Mouse (Mus musculus) kidney, postnatal 4 days (tissue): ENCODE results near the gene Uxs1.

ENCODE experiments used
- DNase-seq, 2 experiments: peaks; one replicate each; pipeline ENCODE4 v3.0.0; 2021; ENCODE audit warnings: mixed read lengths in 2 of 2

Gene Uxs1

DNA sequence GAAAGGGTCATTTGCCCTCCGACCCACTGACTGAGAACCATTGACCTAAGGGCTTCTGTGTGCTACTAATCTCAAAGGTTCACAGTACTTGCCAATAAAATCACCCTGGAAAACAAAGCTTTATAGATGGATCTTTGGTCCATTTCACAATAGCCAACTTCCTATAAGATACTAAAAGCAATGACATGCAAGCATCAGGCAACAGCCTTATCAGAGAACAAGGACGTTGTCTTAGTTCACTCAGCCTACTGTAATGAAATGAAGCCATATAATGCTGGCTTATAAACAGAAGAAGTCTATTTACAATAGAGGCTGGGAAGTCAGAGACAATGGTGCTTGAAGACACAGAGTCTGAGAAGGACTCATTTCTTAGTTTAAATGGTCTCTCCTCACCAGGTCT, 37.8 kb downstream of the Uxs1 start:
- DNase-seq: no peak

DNA sequence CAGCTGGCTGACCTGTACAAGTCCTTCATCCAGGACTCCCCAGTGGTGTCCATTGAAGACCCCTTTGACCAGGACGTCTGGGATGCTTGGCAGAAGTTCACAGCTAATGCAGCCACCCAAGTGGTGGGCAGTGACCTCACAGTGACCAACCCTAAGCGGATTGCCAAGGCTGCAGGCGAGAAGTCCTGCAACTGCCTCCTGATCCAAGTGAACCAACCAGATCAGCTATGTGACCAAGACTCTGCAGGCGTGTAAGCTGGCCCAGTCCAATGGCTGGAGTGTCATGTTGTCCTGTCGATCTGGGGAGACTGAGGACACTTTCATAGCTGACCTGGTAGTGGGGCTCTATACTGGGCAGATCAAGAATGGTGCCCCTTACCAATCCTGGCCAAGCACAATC, 40.9 kb downstream of the Uxs1 start:
- DNase-seq: no peak

DNA sequence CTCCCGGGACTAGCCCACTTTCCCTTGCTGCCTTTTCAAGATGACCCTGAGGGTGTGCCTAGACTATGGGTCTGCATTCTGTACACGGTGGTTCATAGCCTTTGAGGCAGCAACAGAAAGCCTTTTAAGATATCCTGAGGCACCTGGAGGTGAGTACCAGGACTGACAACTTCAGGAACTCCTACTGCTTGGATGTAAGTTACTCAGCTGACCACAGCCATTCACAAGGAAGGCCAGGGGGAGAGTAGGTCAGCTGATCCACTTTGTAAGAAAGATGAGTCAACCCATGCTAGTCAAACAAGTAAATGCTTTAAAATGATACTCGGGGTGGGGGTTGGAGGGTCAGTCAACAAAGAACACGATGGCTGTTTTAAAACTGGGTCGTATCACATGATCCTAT, 42.3 kb downstream of the Uxs1 start:
- no peak for DNase-seq

DNA sequence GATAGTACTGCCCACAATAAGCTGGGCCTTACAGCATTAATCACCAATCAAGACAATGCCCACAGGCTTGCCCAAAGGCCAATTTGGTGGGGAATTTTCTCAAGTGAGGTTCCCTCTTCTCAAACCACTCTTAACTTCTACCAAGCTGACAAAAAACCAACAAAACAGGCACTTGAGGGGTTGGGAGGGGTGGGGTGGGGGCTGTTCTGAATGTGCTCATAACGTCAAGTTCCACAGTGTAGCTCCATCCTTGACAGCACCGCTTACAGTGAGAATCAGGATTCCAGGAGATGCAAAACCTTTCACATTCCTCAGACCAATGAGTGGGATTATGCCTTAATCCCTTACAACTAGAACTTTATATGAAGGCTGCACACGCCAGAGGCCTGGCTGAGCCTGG, 44.4 kb downstream of the Uxs1 start:
- DNase-seq: no peak

DNA sequence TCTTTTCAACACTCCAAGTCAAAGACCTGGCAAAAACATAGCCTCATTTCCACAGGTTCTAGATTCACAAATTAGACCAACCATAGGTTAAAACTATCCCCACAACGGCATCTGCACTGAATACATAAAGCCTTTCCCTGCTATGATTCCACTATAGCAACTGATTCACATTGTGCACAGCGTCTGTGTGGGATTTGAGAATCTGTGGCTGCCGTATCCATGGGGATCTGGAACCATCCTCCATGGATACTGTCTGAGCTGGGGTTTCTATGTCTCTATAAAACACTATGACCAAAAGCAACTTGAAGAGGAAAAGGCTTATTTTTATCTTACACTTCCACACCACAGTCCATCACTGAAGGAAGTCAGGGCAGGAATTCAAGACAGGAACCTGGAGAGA, 44.9 kb downstream of the Uxs1 start:
- no peak for DNase-seq

DNA sequence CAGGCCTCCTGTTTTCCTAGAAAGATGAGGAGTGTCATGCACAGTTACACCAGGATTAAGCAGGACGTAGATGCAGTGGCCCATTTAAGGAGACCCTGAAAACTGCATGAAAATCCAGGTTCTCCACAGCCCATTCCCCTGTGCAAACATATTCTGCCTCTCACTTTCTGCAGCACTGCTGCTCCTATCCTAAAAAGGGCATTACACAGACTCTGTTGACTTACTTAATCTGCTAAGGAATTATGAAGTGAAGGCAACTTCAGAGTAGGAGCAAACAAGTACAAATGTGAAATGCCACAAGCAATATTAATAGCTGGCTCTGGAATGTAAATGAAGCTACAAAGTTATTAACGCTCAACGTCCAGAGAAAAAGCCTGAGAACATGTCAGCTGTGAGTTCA, 45.9 kb downstream of the Uxs1 start:
- no peak for DNase-seq

DNA sequence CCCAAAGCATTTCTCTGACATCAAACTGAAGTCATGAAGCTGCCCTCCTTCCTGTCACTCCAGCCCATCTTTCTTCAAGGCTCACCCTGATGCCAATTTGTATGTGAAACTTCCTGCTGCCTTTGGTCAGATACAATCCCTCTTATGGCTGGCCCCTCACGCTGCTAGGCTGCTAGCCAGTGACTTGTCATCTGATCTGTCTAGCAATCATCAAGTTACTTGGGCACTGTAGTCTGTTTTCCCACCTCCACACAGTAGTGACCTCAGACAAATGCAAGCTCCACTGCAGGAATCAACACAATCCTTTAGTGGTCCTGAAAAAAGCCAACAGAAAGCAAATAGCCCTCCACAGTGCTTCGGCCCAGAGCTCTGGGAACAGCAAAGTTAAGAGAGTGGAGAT, 46.4 kb downstream of the Uxs1 start:
- DNase-seq: no peak

DNA sequence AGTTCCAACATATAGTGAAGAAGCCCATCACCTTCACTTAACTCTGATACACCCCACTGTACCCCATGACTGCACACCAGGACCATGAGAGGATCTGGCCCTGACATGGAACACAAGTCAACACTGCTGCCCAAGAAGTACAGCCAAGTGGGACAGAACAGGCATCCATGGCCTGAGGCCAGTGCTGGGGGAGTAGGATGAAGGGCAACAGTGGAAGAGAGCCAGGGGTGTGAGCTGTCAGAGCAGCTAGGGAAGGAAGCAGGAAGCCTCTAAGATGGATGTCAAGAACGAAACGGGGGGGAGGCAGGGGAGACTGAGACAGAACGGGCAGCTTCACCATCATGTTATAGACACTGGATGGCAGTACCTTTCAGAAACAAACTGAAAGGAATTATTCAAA, 51.5 kb downstream of the Uxs1 start:
- peak in 1 of 2 experiments; percentile 7 for DNase-seq

DNA sequence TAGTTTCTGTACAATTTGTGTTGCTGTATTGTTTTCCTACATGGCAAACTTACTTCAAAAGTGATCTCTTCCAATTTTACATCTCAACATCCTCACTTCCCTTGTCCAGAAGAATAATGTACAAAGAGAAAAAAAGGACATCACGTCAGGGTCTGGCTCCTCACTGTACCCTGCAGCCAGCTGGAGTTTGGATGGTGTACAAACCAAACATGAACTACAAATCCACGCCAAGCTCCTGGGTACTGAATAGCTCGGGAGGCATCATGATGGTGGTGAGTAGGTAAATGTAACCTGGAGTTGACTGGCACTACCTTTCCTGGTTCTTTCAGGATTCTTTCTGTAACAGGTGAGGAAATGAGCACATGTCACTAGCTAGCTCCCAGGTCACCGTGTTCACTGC, 53.5 kb downstream of the Uxs1 start:
- DNase-seq: no peak

DNA sequence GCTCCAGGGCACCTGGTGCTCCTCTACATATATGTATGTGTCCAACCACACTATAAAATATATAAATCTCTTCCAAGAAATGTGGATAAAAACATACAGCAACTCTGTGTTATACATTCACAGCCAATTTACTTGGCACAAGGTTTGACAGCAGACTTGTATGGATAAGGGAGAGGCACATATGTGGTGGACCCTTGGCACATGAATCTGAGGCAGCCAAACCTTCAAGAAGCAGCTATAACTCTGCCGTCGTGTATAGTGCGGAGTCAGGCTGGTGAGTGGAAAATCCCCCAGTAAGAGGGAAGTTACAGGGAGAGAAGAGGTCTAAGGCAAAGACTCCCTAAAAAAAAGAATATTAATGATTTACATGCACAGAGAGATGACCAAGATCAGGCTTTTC, 54.9 kb downstream of the Uxs1 start:
- DNase-seq: no peak

DNA sequence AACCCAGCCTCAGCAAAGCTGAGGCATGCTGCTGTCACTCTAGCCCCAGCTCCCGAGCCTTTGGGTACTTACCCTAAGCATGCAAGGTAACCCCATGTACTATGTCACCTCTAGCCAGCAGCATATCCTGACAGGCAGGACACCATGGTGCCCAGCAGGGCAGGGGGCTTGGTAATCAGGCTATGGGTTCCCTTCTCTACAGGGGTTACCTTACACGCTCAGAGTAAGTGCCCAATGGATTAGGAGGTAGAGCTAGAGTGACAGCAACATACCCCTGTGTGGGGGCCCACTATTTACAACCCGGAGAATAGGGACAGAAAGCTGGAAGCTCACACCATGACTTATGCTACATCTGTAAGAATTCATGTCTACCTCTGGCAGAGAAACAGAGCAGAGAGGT, 57.6 kb downstream of the Uxs1 start:
- no peak for DNase-seq

DNA sequence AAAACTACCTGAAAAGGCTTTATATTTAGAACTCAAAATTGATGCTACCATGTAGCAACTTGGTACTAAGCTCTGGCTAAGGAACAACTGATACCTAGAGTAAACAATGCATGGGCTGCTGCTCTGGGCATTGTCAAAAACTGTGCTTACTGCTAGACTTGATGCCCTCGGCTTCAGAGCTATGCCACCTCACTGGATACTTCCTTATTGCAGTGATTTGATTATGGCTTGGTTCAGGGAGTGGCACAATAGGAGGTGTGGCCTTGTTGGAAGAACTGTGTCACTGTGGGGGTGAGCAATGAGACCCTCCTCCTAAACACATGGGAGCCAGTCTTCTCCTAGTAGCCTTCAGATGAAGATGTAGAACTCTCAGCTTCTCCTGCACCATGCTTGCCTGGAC, 58.3 kb downstream of the Uxs1 start:
- DNase-seq: no peak

DNA sequence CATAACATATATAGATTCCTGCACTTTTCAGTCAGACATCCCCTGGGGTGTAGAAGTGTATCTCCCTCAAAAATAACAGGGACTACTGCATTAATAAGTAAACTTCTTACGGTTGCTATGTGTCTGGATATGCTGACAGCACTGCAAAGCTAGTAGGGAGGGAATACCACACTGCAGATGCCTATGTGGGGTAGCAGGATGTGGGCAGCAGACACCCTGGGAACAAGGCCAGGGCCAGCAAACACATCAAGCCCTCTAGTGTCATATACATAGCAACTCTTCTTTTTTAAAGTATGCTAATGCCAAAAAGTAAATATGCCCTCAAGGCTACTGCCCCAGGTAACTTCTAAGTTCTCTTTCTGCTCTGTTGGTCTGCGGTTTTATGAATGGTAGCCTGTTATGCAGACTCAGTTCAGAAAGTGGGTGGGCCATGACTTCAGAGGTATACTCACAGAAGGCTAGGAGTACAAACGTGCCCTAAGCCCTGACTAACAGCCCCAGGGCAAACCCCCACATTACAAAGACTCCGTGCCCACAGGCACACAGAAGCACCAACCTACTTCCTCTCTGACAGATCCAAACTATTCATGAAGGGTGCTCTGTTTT, 59.1 kb downstream of the Uxs1 start:
- DNase-seq: no peak

DNA sequence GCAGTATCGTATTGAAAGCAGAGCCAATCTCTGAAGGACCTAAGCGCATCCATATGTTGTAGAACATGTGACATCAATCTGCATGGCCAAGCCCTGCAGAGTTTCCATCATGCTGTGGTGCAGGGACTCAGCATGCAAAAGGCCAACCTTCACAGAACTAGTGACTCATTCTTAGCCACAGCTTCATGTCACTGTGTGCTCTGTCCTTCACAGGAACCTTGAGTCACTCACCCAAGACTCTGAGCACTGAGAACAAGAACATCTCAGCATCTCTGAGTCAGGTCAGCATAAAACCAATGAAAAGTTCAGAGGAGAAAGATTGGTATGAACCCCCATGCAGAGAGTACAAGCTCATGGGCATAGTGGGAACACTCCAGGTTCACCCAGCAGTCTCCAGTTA, 61.3 kb downstream of the Uxs1 start:
- no peak for DNase-seq

DNA sequence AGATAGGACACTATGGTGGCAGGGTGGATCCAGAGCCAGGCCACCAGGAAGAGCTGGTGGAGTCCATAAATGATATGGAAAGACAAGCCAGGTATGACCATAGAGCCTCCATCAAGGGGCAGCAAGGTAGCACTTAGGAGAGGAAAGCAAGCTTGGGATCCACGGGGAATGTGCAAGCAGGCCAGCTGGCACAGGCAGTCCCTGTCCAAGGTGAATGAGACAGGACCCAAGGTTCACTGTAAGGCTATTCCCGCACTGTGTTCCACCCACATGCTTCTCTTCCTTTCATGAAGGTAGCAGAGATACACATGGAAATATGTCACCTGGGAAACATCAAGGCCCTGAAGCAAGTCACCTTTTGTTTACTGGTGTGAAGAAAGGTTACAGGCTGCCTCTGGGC, 63.1 kb downstream of the Uxs1 start:
- DNase-seq: no peak

DNA sequence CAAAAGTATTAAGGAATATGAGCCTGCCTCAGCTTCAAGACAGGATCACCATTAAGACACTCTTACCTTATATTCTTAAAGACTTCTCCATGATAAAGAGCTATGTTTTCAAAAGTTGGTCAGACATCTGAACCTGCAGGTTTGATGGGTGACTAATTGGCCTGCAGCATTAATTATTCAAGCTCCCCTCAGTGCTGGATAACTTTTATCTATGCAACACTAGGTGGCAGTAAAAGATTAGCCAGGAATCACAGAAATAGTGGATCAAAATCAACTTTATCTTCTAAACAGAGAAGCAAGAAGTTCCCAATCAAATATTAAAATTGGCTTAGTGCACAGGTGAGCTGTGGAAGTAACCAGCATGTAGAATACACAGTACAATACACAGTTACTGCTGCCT, 67.5 kb downstream of the Uxs1 start:
- DNase-seq: no peak

DNA sequence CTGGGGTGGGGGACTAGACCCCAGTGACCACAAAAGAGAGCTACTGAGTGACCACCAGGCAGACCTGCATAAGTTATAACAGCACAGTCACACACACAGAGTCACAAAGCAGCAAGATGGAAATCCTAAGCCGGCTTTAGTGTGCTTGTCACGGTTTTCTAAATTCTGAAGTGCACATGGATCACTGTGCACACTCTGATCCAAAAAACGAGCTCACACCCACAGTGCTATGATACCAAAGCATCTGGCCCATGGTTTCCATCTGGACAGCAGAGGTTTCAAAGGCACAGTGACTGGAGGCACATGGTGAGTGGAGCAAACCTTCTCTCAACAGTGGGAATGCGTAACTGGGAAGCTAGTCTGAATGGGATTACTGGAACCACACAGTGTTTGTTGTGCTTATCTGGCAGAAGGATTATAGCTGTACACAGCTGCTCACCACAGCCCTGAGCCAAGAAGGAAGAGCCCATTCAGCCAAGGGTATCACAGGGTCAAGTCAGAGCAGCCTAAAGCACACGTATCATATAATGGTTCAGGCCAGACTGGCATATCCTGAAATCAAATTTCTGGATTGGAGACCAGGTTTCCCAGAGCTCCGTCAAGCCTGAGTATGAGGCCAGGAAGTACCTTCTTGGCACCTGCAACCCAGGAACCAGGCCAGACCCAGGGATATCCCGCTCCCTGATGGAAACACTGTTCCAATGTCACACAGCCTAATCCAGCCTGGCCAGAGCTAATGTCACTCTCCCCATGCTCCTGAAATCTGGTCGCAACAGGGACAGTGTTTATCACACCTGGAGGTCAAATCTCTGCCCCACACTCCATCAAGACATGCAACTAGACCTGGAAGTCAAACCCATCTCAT, 72.9 kb downstream of the Uxs1 start:
- DNase-seq: no peak

DNA sequence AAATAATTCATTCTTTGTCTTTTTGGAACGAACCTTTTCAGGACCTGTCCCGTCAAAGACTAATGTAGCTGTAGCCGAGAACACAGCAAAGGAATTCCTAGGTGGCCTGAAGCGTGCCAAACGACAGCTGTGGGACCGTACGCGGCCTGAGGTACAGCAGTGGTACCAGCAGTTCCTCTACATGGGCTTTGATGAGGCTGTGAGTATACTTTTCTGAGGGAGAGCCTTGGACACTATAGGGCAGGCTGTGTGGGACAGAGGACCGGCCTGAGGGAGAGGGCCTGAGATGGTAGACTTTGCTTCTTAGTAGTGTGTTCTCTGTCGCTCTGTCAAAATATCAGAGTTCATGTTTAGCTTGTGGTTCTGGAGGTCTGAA, 89.1 kb downstream of the Uxs1 start:
- no peak for DNase-seq

DNA sequence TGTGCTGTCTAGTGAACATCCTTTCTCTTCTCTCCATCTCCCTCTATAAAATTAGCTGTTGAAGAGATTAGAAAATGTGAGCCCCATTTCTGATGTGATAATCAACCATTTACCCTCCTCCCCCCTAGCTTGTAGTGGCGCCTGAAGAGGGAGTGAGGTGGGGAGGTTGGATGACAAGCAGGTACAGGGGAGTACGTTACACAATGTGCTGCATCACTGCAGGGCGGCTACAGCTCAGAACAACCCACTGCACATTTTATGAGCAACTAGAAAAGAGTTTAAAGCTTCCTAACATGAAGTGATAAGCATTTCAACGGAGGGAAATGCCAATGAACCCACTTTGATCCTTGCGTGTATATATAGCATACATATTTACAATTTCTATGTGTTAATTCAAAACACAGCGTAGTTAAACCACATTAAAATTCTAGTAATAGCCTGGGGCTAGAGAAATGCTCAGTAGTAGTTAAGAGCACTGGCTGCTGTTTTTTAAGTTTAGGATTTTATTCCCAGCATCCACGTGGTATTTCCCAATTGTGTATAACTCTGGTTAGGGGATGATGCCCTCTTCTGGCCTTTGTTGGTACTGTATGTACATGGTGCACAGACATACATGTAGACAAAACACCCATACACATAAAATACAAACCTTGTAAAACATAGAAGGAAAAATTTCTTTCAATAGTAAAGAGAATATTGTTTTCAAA, 89.6 kb downstream of the Uxs1 start:
- DNase-seq: peak; percentile 74 to 77

DNA sequence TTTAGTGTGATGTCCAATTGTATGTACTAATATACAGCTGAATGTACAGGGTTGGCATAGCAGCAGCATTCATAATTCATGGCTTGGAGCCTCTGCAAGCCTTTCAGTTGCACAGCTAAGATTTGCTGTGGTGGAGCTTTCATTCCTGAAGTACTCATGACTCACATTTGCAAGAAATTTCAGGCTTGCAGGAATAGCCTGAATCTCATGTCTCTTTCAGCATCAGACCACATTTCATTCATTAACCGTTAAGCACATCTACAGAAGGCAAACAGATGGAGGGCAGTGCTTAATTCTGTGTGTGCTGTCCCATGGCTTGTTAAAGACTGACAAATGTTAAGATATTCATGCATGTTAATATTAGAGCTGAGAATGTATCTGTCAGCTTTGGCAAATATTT, 94.9 kb downstream of the Uxs1 start:
- DNase-seq: no peak

DNA sequence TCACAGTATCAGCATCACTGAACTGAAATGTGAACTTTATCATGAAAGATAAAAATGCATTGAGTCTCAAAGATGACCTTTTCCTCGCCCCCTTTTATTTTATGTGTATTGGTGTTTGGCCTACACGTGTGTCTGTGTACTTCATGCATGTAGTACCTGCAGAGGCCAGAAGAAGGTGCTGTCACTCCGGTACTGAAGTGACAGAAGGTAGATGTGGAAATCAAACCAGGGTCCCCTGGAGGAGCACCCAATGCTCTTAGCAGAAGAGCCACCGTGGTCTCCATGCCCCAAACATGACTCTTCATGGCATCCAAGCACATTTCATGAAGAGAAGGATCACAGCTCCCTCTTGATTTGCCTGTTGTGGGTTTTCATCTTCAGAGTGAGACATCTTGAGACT, 95.5 kb downstream of the Uxs1 start:
- no peak for DNase-seq

DNA sequence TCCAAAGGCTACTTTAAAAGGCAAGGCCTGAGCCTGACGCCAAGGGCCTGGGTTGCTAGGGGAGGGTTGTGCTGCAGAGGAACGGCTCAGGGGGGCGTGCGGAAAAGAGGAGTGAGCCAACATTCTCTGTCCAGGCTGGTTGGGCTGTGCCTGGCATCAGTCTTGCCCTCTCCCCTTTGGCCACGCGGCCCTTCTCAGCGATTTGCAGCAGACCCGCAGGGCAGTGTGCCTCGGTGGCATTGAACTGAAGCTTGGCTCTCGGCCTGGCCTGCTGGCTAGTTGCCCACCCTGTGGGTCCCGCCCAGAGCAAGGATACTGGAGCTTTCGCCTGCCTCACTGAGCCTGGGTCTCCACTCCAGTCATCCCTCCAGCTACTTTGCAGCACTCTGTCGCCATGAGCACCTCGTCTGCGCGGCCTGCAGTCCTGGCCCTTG, 97.1 kb downstream of the Uxs1 start, which contains the start of gene 1500015O10Rik:
Gene 1500015O10Rik (plus strand): TSS at position 112 of the 434 bp plus-strand sequence.
- peak; percentile 65 to 72 for DNase-seq

DNA sequence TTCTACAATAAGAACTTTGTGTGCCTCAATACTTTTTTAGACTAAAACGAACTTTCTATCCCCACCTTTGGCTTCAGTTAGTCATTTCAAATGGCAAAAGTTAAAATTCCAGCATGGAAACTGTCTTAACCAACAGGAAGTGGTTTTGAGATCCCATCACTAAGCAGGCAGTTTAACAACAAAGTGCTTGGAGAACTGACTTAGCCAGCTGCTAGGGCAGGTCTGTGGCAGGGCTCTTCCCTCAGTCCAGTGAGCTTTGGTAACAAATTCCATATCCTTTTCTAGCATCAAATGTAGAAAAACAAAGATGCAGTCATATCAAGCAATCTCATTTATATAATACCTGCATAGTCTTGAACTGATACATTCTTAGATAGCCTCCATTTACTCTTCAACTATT, 105.1 kb downstream of the Uxs1 start:
- DNase-seq: no peak

DNA sequence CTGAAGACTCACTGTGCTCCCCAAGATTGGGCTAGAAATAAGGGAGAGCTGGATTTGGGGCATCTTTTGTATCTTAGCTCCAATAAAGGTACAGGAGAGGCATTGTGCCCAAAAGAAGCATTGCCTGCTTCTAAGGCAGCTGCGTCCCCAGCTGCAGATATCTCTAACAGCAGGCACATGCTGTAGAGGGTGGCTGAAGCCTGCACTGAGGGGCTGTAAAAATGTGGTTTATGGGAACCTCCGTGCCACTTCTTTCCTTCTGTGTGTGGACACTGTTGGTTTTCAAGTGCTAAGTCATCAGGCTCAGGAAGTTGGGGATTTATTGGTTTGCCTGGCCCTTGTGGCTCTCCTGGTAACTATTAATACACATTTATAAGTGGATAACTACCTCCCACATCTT, 108.8 kb downstream of the Uxs1 start:
- DNase-seq: no peak
